Mouse (Mus musculus): ENCODE measurements around the gene Csf1.
A peak's percentile ranks its signal among the peaks of the same experiment; 100 is the strongest.

Csf1 gene

GRCm38 (mm10) chr3:107759929-107760581, at the start of gene Csf1:
Gene Csf1, minus strand, starts transcription at chr3:107760469.
- DNase-seq (ENCODE audit: extremely low spot score): peak; percentile 80

DNA sequence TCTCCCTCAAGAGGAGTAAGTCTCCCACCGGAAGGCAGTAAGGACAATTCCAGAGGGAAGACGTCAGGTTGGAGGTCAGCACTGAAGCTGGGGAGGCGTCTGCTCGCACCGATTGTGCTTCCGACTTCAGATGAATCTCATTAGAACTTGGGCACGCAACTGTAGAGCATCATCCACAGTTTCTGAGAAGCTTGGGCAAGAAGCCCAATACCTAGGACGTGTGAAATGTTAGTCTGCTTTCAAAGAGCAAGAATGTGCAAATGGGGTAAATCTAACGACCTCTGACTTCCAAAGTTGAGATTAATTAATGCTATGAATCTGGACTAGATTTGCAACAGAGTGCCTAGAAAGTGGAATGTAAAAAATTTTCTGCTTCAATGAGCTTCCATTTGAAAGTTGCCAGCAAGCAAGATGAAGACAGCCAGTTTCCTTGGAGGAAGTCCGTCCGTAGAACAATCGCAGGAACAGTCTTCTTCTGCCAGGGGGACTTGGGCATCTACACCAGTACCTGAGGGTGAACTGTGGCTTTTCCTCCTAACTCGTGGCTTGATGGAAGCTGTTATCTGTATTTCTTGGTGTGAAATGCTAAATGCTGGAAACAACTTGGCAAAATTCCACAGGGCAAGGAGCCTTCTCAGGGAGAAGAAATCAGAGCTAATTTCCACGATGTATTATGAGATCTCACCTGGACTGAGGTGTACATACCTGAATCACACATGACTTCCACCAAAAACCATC, 47.9 kb upstream of the Csf1 start:
- DNase-seq (ENCODE audit: extremely low spot score): no peak

DNA sequence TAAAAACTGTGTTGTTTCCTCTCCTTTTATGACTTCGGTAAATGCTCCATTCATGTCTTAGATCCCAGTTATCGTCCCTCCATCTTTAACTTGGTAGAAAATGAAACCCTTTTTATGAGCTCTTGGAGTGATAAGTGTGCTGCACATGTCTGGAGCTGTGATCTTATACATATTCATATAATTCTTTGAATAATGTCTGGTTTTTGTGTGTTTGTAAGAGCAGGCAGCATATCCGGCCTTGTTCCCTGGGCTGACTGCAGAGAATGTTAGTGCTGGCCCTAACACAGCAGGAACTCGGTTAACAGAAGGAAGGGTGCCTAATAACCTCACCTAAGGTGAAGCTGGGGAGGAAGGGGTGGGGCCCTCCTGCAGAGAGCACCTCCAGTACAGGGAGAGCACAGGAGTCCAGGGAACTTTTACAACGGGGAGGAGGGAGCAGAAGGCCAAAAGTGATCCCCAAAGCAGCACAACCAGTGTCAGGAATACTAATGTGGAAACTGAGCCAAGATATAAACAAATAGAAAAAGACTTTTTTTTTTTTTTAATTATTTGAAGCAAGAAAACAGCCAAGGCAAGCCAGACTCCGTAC, 47.2 kb upstream of the Csf1 start:
- no peak for DNase-seq (ENCODE audit: extremely low spot score)

DNA sequence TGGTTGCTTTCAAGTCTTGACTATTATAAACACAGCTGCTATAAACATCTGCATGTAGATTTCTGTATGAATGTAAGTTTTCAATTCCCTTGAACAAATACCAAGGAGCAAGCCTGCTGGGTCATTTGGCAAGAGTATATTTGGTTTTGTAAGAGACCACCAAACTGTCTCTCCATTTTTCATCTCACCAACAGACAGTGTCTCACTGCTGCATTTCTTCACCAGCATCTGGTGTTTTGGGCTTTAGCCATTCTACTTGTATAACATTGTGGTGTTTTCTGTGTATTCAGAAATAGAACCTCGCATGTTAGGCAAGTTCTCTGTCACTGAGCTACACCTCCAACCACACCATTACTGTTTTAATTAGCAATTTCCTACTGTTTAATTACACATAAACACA, 46.6 kb upstream of the Csf1 start:
- no peak for DNase-seq (ENCODE audit: extremely low spot score)

DNA sequence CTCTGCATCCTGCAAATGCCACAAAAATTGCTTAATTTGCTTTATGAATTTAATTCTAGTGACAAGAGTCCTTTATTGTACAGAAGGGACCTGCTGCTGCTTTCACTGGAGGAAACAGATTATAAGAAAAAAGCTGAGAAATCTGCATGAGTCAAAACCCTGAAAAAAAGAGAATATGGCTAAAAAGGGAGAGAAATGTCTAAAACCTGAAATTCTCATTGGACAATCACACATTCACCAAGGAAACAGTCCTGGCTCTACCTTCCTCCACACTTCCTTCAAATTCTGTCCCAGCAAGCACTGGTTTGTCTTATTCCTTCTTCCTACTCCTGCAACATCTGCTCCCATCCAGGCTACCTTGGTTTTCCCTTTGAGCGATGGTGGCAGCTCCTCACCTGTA, 44.5 kb upstream of the Csf1 start:
- no peak for DNase-seq (ENCODE audit: extremely low spot score)

DNA sequence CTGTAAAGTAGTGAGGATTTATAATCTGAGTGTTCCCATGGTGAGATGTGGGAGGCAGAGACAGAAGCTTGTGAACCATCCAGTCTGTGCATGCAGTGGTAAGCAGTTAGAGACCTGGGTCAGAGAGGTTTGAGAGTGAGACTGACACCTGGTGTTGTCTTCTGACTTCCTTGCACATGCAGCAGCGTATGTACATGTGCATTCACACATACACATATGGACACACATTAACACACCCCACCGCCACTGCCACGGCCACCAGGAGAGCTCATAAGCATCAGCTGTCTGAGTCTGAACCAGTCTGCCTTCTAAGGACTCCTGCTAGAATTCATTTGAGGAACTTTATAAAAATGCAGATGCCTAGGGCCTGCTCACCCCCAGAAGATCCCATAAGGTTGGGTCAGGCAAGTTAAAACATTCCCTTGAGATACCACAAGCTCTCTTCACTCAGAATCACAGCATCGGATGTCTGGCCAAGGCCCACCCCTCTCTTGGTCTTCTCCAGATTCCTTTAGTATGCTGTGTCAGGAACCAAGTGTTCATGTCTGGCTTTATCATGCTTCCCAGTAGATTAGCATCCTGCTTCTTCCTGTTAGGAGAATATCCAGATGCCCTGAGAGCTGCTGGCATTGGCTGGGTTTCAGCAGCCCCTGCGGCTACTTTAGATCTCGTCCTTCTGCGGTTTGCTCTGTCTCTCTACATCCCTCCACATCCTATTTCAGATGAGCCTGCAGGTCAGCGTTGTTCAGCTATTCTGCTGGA, 42.1 kb upstream of the Csf1 start:
- no peak for DNase-seq (ENCODE audit: extremely low spot score)

- DNase-seq (ENCODE audit: extremely low spot score): no peak
Observed at GRCm38 (mm10) chr3:107798946-107799345, 38.7 kb upstream of the Csf1 start.

DNA sequence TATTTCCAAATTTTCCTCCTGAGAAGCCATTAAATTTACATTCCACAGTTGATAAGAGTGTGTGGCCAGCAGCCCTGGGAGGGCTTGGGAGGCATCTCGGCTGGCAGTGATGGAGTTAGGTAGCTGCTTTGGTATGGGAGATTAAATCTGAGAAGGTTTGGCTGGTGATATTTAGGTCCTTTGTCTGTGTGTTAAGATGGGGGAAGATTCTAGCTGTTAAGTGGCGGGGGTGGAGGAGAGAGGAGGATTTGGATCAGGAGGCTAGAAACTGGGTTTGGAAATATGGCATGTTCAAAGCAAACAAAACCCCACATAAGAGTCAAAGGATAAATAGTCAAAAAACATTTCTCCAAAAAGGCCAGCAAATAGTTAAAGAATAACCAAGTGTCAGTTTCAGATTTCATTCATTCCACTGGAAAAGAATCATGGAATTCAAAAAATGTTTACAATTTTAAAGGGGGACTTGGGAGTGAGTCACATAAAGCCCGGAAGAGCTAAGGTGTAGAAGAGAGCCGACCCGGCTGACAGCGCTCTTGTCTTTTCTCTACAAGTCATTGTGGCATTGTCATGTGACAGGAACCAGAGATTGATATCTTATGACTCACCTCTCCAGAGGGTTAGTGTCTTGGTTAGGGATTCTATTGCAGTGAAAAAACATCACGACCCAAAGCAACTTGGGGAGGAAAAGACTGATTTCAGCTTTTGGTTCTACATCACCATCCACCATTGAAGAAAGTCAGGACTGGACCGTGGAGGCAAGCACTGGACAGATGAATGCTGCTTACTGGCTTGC, 36.1 kb upstream of the Csf1 start:
- DNase-seq (ENCODE audit: extremely low spot score): no peak

GRCm38 (mm10) chr3:107794890-107795289, 34.6 kb upstream of the Csf1 start:
- DNase-seq (ENCODE audit: extremely low spot score): no peak

DNA sequence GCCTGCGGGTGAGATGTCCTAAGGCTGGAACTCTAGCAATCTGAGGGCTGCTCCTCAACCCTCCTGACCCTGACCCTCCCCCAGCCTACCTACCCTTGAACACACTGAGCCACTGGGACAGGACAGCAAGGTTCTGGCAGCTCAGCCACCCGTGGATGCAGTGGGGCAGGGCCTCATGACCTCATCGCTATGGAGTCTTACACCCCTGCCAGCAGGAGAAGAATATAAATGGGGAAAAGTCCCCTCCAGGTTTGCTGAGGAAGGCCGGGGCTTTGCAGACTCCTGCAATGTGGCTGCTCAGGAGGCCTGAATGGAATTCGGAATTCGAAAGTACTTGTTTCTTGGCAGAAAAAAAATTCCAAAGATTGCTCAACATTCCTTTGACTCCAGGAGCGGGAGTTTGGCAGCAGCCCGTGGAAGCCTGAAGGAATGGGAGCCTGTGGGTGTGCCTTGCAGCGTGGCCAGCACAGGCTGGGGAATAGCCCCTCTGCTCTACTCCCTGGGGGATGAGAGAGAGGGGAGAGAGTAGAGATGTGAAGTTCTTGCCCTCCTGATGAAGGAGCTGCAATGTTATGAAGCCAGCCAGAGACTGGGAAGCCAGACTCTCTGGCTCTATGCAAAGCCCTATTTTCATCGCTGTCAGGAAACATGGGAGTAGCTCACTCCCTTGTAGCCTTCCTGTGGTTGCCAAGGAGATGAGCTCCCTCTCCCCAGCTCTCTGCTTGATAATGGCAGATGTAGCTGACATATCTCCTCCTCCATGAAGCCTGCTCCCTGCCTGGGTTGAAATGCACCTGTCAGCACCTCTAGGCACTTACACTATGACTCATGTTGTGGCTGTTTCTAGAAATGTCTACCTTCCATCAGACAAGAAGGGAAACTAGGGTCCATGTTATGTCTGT, 33.3 kb upstream of the Csf1 start:
- DNase-seq (ENCODE audit: extremely low spot score): peak; percentile 43

GRCm38 (mm10) chr3:107792736-107793135, 32.5 kb upstream of the Csf1 start:
- no peak for DNase-seq (ENCODE audit: extremely low spot score)

GRCm38 (mm10) chr3:107790766-107791303, 30.6 kb upstream of the Csf1 start:
- DNase-seq (ENCODE audit: extremely low spot score): no peak

- DNase-seq (ENCODE audit: extremely low spot score): no peak
Observed at GRCm38 (mm10) chr3:107790227-107790626, 30.0 kb upstream of the Csf1 start.

DNA sequence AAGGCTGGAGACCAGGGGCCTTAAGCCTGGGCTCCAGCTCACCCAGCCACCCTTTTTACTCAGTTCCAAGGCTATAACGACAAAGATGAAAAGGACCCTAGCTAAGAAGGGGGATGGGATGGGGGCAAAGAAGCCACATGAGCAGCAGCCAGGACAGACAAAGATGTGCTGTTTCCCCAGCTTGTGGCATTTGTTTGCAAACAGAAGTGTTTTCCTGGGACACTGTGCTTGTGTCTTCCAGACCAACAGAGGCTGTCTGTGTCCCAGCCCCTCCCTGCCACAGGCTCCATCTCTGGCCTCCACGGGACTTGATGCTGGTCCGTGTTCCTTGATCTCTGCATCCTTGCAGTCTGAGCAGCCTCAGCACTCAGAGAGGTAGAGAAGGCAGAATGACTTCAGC, 28.6 kb upstream of the Csf1 start:
- DNase-seq (ENCODE audit: extremely low spot score): no peak

- peak; percentile 36 for DNase-seq (ENCODE audit: extremely low spot score)
Observed at GRCm38 (mm10) chr3:107787613-107788501, 27.6 kb upstream of the Csf1 start.

DNA sequence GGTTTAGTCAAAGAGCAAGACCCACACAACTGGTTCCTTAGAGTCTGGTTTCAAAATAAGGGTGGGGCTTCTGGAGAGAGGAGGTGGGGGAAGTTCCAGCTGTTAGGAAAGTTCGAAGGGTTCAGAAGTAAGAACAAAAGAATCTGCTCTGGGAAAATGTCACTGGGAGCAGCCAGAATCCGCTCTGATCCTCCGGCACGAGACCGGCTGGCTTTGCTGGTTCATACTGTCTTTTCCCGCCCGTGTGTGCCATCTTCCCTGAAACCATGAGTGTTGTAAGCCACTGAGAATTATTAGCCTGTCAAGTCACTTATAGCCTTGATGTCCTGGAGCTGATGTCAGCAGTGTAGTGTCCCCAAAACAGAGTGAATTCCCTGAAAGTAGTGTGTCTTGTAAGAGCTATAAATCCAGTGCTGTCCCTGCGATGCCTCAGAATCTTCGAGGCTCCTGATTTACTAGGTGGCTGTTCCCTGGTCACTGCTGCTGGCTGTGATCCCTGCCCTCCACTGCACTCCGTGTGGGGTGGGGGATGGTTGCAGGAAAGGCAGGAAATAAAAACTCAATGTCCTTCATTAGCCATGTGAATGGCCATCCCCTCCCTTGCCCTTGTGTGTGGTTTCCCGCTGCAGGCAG, 26.8 kb upstream of the Csf1 start:
- DNase-seq (ENCODE audit: extremely low spot score): peak; percentile 37

GRCm38 (mm10) chr3:107786344-107786743, 26.1 kb upstream of the Csf1 start:
- DNase-seq (ENCODE audit: extremely low spot score): no peak

- DNase-seq (ENCODE audit: extremely low spot score): no peak
Observed at GRCm38 (mm10) chr3:107785546-107785945, 25.3 kb upstream of the Csf1 start.

DNA sequence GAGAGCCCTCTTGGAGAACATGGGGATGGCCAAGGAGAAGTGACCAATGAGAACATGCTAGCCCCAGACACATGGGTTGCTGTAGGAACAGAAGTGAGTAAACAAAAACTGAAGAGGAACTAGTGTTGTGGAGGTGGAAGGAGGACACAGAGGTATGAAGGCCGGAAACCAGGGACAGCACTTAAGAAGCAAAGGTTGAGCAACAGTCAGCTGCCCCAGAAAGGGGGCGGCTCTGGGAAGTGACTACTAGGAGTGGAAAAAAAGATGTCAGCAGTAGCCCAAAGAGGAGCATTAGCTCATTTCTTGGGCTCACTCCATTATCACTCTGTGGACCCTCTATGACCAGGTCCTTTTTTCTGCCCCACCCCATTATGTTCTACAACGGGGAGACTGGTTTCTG, 23.0 kb upstream of the Csf1 start:
- no peak for DNase-seq (ENCODE audit: extremely low spot score)
